Comparison of ENCODE assay signal across 9 mouse cellular contexts in the genomic region with DNA sequence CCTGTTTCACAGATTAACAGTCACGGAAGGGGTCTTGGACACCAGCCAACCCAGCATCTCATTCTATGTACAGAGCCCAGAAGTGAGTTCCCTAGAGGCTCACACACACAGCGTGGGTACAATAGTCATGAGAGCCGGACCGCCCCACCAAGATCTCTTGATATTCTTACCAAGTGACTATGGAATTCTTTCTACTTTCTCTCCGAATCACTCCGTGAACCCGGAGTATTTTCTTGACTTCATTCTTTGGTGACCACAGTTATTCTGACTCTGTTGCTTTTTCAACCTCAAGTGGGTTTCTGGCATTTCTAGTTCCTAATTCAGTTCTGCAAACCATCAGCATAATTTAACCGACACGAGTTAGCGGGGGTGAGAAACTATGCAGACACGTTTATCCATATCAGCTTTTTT. TPM values are rescaled to one million over a fixed set of nuclear protein-coding genes. Genes with fewer than 3 reads are reported as not detected.
DNase-seq lines count a peak whose midpoint lies in the region; ATAC-seq and TF ChIP-seq lines count a peak whose summit lies in the region.
"Had no signal": no experiment of that assay in that cellular context is flagged by ENCODE, and none has a peak within 500 bp of the region (broad histone marks: within the 10 kb centered on the region; RNA-seq: fewer than 3 reads in every experiment).

No protein-coding gene starts in this region.

- H3K4me1 ChIP-seq in embryonic facial prominence, embryonic 14.5 days (ENCODE audit: control insufficient read depth, insufficient read depth, low read length): peaks cover 15% of the 10 kb centered on the region; the same call in 1 of the 2 replicates
- H3K4me1 ChIP-seq in embryonic facial prominence, embryonic 10.5 days: no peaks in the 10 kb centered on the region
- no peaks in the 10 kb centered on the region for H3K4me1 ChIP-seq in spleen, adult 2 months (ENCODE audit: control insufficient read depth, insufficient read depth, insufficient read length)
- H3K4me1 ChIP-seq in limb, embryonic 14.5 days (ENCODE audit: control insufficient read depth, insufficient read depth, low read length): 0 out of 2 replicates have a peak, but pooled peaks cover 2% of the 10 kb centered on the region
- H3K4me1 ChIP-seq in forebrain, embryonic 10.5 days: peaks cover 8% of the 10 kb centered on the region

- WGBS in embryonic facial prominence, embryonic 14.5 days: 48% methylated on average over 11 of the region's 11 CpGs
- WGBS in embryonic facial prominence, embryonic 10.5 days: 92% methylated on average over 11 of the region's 11 CpGs
- WGBS in spleen, adult 2 months: 66% methylated on average over 11 of the region's 11 CpGs
- 63% methylated on average over 11 of the region's 11 CpGs for WGBS in limb, embryonic 14.5 days
- 94% methylated on average over 11 of the region's 11 CpGs for WGBS in forebrain, embryonic 10.5 days

- H3K9me3 ChIP-seq in embryonic facial prominence, embryonic 14.5 days (ENCODE audit: control insufficient read depth, low read length): no peaks in the 10 kb centered on the region
- H3K9me3 ChIP-seq in embryonic facial prominence, embryonic 10.5 days: no peaks in the 10 kb centered on the region
- no peaks in the 10 kb centered on the region for H3K9me3 ChIP-seq in limb, embryonic 14.5 days (ENCODE audit: control insufficient read depth, low read length)
- H3K9me3 ChIP-seq in forebrain, embryonic 10.5 days: no peaks in the 10 kb centered on the region
- H3K9me3 ChIP-seq: hindbrain, embryonic 10.5 days had no signal

- no peak overlapping the region for H3K4me2 ChIP-seq in embryonic facial prominence, embryonic 14.5 days (ENCODE audit: low read depth, low read length)
- H3K4me2 ChIP-seq in limb, embryonic 14.5 days (replicated peaks; ENCODE audit: low read depth, low read length, severe bottlenecking): no peak overlapping the region

- TF ChIP-seq POLR2A in spleen, adult 2 months (IDR thresholded peaks at IDR 0.05; ENCODE audit: low read depth, low read length): no peak
- no peak for TF ChIP-seq POLR2A in limb, embryonic 14.5 days (IDR thresholded peaks at IDR 0.05; ENCODE audit: borderline replicate concordance, extremely low read depth, insufficient read depth, insufficient read length)

- peak; percentile 70 for DNase-seq in embryonic facial prominence, embryonic 14.5 days (ENCODE audit: low spot score)
- no peak for DNase-seq in embryonic facial prominence, embryonic 10.5 days (ENCODE audit: low spot score)
- DNase-seq in spleen, adult 2 months (ENCODE audit: low read depth in 1 of 2, low spot score in 2 of 2): no peak
- no peak for DNase-seq in spleen, postnatal 4 days (ENCODE audit: low spot score in 2 of 2)
- peak; percentile 35 for DNase-seq in limb, embryonic 14.5 days (ENCODE audit: low spot score)
- DNase-seq in embryo, embryonic 11 days: no peak
- no peak for DNase-seq in forebrain, embryonic 10.5 days (ENCODE audit: extremely low spot score, low spot score)
- no peak for DNase-seq in right cerebral cortex, postnatal 36 days (ENCODE audit: low spot score in 2 of 2)

- no peak overlapping the region for H3K4me3 ChIP-seq in embryonic facial prominence, embryonic 14.5 days (ENCODE audit: low read depth, low read length)
- H3K4me3 ChIP-seq in embryonic facial prominence, embryonic 10.5 days: no peak overlapping the region
- H3K4me3 ChIP-seq in spleen, adult 2 months (ENCODE audit: extremely low read depth, insufficient read depth, insufficient read length): peak overlapping the region; percentile 18; the same call in 1 of the 2 replicates
- H3K4me3 ChIP-seq in limb, embryonic 14.5 days (replicated peaks; ENCODE audit: low read length): no peak overlapping the region
- no peak overlapping the region for H3K4me3 ChIP-seq in forebrain, embryonic 10.5 days
- H3K4me3 ChIP-seq: hindbrain, embryonic 10.5 days had no signal

- H3K27ac ChIP-seq in embryonic facial prominence, embryonic 14.5 days (replicated peaks; ENCODE audit: low read depth, low read length): no peak overlapping the region
- no peak overlapping the region for H3K27ac ChIP-seq in embryonic facial prominence, embryonic 10.5 days (replicated peaks)
- H3K27ac ChIP-seq in spleen, adult 2 months (ENCODE audit: insufficient read depth, low read length): peak overlapping the region; percentile 47; the same call in 1 of the 2 replicates
- H3K27ac ChIP-seq in limb, embryonic 14.5 days (replicated peaks; ENCODE audit: low read depth, low read length): no peak overlapping the region
- H3K27ac ChIP-seq in forebrain, embryonic 10.5 days: no peak overlapping the region
- H3K27ac ChIP-seq: hindbrain, embryonic 10.5 days had no signal

- TF ChIP-seq CTCF in spleen, adult 2 months (IDR thresholded peaks at IDR 0.05; ENCODE audit: extremely low read depth, insufficient read depth, insufficient read length, insufficient replicate concordance): no peak

- no peak overlapping the region for H3K9ac ChIP-seq in embryonic facial prominence, embryonic 14.5 days (ENCODE audit: low read depth, low read length)
- no peak overlapping the region for H3K9ac ChIP-seq in limb, embryonic 14.5 days (ENCODE audit: low read depth, low read length, severe bottlenecking)

- no peaks in the 10 kb centered on the region for H3K36me3 ChIP-seq in embryonic facial prominence, embryonic 14.5 days (ENCODE audit: control insufficient read depth, insufficient read depth, low read length)
- H3K36me3 ChIP-seq in embryonic facial prominence, embryonic 10.5 days (replicated peaks): no peaks in the 10 kb centered on the region
- H3K36me3 ChIP-seq in spleen, adult 2 months (ENCODE audit: control insufficient read depth, insufficient read depth, low read length): no peaks in the 10 kb centered on the region
- H3K36me3 ChIP-seq in limb, embryonic 14.5 days (ENCODE audit: control insufficient read depth, insufficient read depth, low read length): no peaks in the 10 kb centered on the region
- no peaks in the 10 kb centered on the region for H3K36me3 ChIP-seq in forebrain, embryonic 10.5 days (replicated peaks)
- H3K36me3 ChIP-seq: hindbrain, embryonic 10.5 days had no signal

- H3K27me3 ChIP-seq in embryonic facial prominence, embryonic 14.5 days (replicated peaks; ENCODE audit: control insufficient read depth, insufficient read depth, low read length): no peaks in the 10 kb centered on the region
- H3K27me3 ChIP-seq in embryonic facial prominence, embryonic 10.5 days (replicated peaks; ENCODE audit: low read depth, poor library complexity, severe bottlenecking): no peaks in the 10 kb centered on the region
- no peaks in the 10 kb centered on the region for H3K27me3 ChIP-seq in spleen, adult 2 months (ENCODE audit: control insufficient read depth, insufficient read depth, low read length)
- H3K27me3 ChIP-seq in limb, embryonic 14.5 days (ENCODE audit: control insufficient read depth, insufficient read depth, low read length): no peaks in the 10 kb centered on the region
- no peaks in the 10 kb centered on the region for H3K27me3 ChIP-seq in forebrain, embryonic 10.5 days (ENCODE audit: poor library complexity, severe bottlenecking)

- ATAC-seq in embryonic facial prominence, embryonic 14.5 days (ENCODE audit: low read depth): no peak
- no peak for ATAC-seq in limb, embryonic 14.5 days (ENCODE audit: low FRiP score, low read depth)

RNA-seq across cellular contexts. Expression of a gene that starts 43.9 kb away (rescaled TPM):
- 13.7 and 15.3 TPM in 2 replicates for polyA plus RNA-seq in embryonic facial prominence, embryonic 14.5 days (2014; fragmentation: Nextera tagmentation; extraction: Ambion mirVana)
- polyA plus RNA-seq in embryonic facial prominence, embryonic 10.5 days (2016; fragmentation: Nextera tagmentation; extraction: Ambion mirVana): 0.16 and 0.30 TPM in 2 replicates
- 4.3 and 5.1 TPM in 2 replicates for polyA plus RNA-seq in spleen, adult 2 months (2012; rRNA removed)
- polyA plus RNA-seq in limb, embryonic 14.5 days (2012; rRNA removed): 0.91 and 2.1 TPM in 2 replicates
- polyA plus RNA-seq in limb, embryonic 14.5 days (2014; fragmentation: Nextera tagmentation; extraction: Ambion mirVana): 1.7 and 2.3 TPM in 2 replicates
- polyA plus RNA-seq in forebrain, embryonic 10.5 days (2016; fragmentation: Nextera tagmentation; extraction: Ambion mirVana): 0.07 and 0.16 TPM in 2 replicates

Comparison
In these comparisons a context has a peak if more than half of its experiments do, and no peak if none do; other contexts are left out.
1. DNase-seq: peak in embryonic facial prominence, embryonic 14.5 days (single experiment) and limb, embryonic 14.5 days (single experiment); none in embryonic facial prominence, embryonic 10.5 days (single experiment), spleen, adult 2 months (0 of 2), spleen, postnatal 4 days (0 of 2), embryo, embryonic 11 days (single experiment), forebrain, embryonic 10.5 days (single experiment) and right cerebral cortex, postnatal 36 days (0 of 2).